Mouse (Mus musculus) retina, adult 2 months (tissue): ENCODE results near the gene Gm17349.

Experiments
- DNase-seq: peaks from one replicate; pipeline ENCODE4 v3.0.0-alpha.2; 2012; ENCODE audit warnings: low read depth, low spot score

Gene Gm17349

GRCm38 (mm10) chr15:99661121-99661830 is 44.0 kb downstream of the Gm17349 start:
- no peak for DNase-seq

GRCm38 (mm10) chr15:99658437-99658836 is 46.9 kb downstream of the Gm17349 start:
- no peak for DNase-seq

GRCm38 (mm10) chr15:99655956-99656355 is 49.3 kb downstream of the Gm17349 start:
- no peak for DNase-seq

GRCm38 (mm10) chr15:99653876-99654275 is 51.4 kb downstream of the Gm17349 start:
- DNase-seq = no peak

GRCm38 (mm10) chr15:99653291-99653690 is 52.0 kb downstream of the Gm17349 start:
- no peak for DNase-seq
